Mouse (Mus musculus): Measurements from ENCODE around the gene Hibadh.
"Not testable (repeated sequence)": the region's sequence is repeated elsewhere in the genome, so short reads cannot be mapped to it uniquely, and the experiment has no call there.

Hibadh gene

DNA sequence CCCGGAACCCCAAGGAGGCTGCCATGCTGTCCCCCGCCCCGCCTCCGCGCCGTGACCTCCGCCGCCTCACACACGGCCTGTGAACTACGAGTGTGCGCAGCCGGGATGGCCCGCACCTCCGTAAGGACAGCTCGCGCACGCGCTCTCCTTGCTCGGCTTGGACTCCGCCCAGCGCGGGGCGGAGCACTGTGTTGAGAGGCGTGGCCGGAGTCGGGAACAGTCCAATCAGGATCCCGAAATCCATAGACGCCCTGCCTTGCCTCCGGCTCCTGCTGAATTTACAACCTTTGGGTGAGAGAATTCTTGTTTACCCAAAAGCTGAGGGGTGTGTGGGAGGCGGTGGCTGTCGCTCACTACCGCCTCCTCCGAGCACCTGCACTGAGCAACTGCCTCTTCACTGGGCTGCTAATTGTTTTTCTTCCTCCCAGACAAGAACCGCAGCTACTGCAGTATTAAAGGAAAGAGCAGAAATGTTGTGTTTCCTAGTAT lies at the start of gene Hibadh:
TSS of gene Hibadh (minus strand) at position 166 of the 489 bp plus-strand sequence.
- peak; percentile 90 for DNase-seq (ENCODE audit: extremely low read depth, low read depth, low spot score)

DNA sequence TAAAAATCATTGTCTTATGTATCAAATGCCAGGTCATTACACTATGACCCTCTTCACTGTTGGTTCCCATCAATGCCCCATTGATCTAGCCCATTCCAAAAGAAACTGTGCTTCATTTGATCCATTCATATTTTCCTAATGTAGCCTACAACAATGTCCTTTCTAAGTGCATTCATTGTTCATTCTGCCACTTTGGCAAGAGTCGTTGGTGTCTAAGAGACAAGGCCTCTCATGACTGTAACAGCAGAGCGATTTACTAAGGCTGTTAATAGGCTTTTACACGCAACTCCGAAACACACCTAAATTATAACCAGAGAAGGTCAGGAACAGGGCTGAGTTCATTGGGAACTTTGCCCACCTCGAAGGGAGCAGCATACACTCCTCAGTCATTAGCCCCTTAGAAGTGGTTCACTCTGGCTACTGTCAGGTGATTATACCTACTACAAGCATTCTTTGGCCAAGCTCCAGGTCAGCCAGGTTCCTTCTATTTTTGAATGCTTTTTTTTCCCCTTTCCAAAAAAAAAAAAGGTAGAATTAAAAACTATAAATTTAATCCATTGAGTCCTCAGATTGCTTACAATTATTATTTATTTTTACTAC lies 46.8 kb upstream of the Hibadh start:
- DNase-seq (ENCODE audit: extremely low read depth, low read depth, low spot score), result no peak

DNA sequence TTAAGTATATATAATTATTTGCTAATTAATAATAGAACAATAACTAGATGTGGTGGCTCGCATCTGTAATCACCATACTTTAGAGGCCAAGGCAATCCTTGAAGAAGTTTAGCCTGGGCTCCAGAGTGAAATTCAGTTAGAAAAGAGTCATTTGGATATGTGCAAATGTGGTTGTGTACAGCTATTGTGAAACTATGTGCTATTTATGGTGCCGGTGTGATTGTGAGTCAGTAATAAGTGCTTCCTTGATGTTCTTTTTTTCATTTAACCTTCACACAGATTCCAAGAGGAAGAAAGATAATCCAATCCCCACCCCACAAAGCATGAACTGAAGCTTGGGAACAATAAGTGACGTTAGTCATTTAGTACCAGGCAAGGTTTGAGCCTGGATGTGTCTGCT lies 42.4 kb upstream of the Hibadh start:
- DNase-seq (ENCODE audit: extremely low read depth, low read depth, low spot score), result no peak

DNA sequence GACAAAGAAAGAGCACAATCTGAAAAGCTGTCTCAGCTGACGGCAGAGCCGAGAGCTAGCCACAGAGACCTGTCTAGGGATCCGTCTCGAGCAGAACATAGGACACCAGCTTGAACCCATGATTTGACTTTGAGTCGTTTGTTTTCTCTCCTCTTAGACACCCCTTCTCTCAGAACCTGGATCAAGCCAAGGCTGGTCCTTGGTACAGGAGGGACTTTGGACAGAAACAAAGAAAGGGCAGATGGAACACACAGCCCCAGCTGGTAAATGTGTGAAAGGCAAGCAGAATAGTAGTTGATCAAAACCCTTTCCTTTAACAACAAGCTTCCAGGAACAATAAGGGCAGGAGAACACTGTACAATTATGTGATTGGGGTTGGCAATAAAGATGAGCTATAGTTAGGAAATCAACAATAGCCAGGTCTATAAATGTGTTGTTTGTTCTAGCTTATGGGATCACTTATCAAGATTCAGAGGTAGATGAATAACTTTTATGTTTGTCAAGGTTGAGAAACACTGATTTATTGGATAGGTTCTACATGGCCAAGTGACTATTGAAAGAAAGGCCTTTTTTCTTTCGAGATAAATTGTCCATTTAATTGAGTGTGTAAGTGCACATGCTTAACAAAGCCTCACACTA lies 41.8 kb upstream of the Hibadh start:
- peak; percentile 88 for DNase-seq (ENCODE audit: extremely low read depth, low read depth, low spot score)

DNA sequence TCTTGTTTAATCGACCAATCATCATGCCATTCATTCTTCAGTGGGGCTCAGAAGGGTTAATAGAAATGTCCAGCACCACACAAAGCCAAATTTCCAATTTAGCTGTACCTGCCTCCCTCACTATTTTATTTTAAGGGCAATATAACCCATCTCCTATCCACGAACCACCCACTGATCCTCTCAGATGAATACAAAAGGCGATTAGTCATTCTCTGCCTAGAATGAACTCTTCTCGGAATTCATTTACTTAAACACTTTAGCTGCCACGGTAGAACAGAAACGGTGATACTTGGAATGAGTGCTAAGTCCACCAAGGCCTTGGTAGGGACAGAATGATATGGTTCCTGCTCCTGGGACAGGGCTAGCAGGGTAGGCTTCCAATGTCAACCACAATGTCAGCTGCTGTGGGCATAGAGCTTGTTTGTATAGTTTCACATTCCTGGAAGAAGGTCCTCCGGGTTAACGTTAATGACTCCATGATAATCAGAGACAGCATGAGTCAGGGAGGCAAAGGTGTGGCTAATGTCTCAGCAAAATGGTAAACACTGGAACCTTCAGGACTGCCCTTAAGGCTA lies 40.4 kb upstream of the Hibadh start:
- no peak for DNase-seq (ENCODE audit: extremely low read depth, low read depth, low spot score)

DNA sequence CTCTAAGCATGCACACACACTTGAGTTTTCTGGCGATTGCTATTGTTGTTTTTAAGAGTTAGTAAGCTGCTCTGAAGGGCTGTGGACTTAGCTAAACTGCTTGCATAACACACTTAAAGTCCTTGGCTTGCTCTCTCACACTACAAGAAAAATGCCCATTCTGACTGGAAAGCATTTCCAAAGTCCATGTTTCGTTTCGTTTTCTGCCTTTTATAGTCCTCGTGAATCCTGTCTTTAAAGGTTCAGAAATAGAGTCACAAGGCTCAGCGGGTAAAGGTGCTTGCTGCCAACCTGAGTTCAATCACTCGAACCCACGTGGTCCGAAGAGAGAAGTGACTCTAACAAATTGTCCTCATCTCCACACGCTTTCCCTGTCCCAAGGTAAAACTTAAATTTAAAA lies 39.4 kb upstream of the Hibadh start:
- no peak for DNase-seq (ENCODE audit: extremely low read depth, low read depth, low spot score)

DNA sequence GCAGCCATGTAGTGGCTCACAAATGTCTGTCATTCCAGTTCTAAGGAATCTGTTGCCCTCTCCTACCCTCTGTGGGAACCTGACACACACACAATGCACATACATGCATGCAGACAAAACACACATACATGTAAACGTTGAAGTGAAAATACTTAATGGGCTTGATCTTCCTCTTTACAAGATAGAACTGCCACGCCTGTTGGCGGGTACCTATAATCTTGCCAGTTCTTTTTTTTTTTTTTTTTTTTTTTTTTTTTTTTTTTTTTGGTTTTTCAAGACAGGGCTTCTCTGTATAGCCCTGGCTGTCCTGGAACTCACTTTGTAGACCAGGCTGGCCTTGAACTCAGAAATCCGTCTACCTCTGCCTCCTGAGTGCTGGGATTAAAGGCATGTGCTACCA lies 37.3 kb upstream of the Hibadh start:
- not testable (repeated sequence) for DNase-seq (ENCODE audit: extremely low read depth, low read depth, low spot score)

DNA sequence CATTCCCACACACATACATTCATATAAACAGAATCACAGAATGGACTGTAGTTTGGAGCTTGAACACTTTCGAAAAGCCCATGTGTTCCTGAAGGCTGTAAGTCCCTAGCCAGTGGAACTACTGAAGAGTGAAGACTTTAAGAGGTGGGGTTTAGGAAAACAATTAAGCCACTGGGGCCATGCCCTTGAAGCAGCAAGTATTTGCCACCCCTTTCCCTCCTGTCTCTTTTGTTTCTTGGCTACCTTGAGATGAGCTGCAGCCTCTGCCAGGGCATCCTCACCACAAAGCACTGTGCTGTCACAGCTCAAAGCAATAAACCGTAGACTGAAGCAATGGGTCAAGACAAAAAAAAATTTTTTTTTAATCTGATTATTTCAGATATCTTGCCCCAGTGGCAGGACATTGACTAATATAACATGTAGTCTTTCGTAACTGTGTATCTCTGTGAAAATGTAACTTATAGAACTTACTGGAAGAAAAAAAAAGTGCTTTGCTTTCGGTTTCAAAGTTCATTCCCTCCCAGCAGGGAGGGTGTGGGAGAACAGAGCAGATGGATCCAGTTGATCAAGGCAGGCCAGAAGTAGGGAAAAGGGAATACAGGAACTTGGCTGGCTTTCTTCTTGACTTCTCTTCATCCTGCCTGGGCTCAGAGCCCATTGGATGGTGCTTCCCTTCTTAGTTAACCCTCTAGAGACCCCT lies 35.2 kb upstream of the Hibadh start:
- DNase-seq (ENCODE audit: extremely low read depth, low read depth, low spot score), result peak; percentile 89

DNA sequence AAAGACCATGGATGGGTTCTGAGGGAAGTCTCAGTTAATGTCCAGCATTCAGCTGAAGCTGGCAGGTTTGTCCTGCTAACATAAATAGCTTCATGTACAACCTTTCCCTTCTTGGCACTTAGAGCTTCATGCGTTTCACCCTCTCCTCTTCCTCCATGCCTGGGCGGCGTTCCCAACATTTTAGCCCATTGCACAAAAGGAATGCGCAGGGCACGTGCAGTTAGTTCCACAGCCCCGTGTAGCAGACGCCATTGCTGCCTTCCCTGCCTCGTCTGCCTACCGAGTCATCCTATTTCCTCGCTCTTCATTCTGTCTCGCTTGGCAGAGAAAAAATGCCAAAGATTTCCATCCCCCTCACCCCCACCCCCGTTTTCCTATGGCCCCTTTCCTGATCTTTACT lies 34.4 kb upstream of the Hibadh start:
- DNase-seq (ENCODE audit: extremely low read depth, low read depth, low spot score), result no peak

DNA sequence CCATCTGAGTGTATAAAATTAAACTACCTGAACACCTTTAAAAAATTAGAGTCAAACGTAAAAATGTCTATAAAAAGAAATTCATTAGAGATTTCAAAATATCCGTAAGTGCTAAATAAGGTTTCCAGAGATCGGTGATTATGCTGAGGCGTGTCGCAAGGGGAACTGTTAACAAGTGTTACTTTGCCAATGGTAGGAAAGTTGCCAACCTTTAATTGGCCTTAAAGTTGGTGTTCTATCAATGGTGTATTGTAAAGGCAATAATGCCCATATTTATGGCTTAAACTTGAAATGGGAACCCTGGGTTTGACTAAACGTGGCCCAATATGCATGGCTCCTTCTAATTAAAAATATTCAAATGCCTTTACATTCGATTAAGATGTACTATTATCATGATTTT lies 33.5 kb upstream of the Hibadh start:
- peak; percentile 91 for DNase-seq (ENCODE audit: extremely low read depth, low read depth, low spot score)

DNA sequence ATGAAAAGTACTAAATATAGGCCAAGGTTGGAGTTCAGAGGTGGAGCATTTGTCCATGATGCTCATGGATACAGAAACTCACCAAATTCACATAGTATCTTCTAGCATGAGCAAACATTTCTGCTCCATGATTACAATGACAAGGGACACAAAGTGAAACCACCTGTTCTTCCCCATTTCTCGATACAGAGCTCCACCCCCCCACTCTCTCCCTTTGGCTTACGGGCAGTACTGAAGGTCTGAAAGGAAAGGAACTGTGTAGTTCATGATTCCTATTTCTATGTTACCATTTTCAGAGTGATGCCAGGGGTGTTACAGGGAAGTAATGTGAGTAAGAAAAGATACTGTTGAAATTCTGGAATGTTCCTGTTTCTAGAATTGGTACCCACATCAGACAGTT lies 32.4 kb upstream of the Hibadh start:
- no peak for DNase-seq (ENCODE audit: extremely low read depth, low read depth, low spot score)

DNA sequence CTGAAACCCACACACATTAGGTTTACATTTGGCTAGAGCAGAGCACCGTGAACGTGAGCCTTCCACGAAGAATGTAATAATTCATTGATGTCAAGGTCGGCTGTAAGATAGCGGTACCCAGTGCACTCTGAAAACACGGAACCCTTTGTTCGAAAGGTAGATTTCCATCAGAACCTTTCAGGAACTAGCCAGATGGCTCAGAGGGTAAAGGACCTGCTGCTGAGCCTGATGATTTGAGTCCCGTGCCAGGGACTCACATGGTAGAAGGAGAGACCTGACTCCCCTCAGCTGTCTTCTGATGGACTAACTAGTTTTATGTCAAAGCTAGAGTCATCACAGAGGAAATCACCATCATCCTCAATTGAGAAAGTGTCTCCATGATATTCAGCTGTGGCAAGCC lies 31.6 kb upstream of the Hibadh start:
- no peak for DNase-seq (ENCODE audit: extremely low read depth, low read depth, low spot score)

DNA sequence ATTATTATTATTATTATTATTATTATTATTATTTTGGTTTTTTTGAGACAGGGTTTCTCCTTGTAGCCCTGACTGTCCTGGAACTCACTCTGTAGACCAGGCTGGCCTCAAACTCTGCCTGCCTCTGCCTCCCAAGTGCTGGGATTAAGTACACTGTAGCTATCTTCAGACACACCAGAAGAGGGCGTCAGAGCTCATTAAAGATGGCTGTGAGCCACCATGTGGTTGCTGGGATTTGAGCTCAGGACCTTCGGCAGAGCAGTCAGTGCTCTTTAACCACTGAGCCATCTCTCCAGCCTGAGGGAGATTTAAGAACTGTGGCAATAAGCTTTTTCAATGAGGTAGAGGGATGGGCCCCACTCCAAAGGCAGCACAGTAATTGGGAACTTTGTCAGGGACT lies 29.7 kb upstream of the Hibadh start:
- DNase-seq (ENCODE audit: extremely low read depth, low read depth, low spot score), result not testable (repeated sequence)

DNA sequence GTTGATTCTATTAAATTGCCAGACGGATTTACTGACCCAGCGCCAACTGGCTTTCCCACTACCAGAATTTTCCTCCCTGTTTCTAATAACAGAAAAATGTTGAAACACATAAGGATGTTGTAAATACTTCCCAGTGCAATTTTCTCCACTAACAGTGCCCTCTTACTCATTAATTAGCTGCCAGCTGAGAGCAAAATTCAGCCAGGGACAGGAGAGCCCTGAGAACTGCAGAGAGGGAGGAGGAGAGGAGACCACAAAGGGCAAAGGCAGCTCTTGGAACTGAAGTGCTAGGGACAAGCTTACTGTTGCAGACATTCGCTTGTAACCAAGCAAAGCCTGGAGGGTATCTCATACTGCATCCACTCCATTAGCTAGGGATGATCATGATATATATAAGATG lies 27.5 kb upstream of the Hibadh start:
- no peak for DNase-seq (ENCODE audit: extremely low read depth, low read depth, low spot score)

DNA sequence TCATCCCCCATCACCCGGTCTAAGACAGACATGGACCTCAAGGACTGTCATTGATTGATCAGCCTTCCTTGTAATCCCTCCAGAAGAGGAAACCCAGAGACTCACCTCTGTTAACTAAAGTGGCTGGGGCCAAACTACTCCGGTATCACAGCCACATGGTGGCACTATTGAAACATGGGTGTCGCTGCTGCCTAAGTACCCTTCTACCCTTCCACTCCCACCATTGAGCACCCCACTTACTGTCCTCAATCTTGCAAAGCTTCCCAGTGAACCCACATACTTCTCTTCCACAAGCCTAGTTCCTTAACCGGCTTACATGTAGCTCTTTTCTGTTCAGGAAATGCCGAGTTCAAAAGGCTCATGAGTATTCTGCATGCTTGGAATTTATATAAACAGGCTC lies 22.8 kb upstream of the Hibadh start:
- no peak for DNase-seq (ENCODE audit: extremely low read depth, low read depth, low spot score)

DNA sequence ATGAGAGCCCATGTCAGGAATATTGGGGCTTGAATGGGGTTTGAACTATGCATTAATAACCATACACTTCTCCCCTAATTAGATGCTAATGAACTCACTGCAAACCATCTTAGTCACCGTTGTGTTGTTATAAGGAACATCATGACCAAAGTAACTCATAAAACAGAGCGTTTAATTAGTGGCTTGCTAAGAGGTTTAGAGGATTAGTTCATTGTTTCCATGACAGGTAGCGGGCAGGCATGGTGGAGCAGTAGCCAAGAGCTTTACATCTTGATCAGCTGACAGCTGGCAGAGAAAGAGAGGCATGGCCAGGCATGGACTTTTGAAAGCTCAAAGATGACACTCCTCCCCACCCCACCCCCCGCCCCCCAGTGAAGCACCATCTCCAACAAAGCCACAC lies 15.1 kb upstream of the Hibadh start:
- no peak for DNase-seq (ENCODE audit: extremely low read depth, low read depth, low spot score)

DNA sequence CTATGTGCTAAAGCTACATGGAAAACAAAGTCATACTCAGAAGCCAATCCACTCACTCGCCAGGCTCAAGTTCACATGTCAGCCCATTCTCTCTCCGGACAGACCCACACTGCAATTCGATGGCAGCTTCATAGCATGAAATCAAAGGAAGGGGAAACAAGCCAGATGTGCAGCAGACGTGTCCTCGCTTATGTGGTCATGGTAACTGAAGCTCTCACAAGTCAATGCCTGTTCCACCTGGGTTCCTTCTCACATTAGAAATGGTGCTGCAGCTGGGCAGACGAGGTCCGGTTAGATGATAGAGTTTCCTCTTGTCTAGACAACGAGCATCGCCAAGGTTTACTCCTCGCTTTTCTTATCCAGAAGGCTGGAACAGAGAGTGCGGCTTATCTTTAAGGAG lies 8.6 kb upstream of the Hibadh start:
- no peak for DNase-seq (ENCODE audit: extremely low read depth, low read depth, low spot score)

DNA sequence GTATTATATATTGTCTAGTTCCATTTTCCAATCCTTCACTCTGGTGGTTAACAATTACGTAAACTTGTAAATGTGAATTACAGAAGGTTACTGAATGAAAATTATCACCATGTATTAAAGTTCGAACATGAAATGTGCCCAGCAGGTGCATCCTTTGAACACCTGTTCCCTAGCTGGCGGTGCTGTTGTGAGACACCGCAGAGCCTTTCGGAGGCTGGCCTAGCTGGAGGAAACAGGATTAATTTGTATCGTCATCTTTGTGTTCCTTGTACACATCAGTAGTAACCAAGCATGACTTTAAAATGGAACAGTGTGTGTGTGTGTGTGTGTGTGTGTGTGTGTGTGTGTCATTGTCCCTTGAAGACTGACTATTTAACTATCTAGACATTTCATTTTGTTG lies 7.8 kb upstream of the Hibadh start:
- no peak for DNase-seq (ENCODE audit: extremely low read depth, low read depth, low spot score)

DNA sequence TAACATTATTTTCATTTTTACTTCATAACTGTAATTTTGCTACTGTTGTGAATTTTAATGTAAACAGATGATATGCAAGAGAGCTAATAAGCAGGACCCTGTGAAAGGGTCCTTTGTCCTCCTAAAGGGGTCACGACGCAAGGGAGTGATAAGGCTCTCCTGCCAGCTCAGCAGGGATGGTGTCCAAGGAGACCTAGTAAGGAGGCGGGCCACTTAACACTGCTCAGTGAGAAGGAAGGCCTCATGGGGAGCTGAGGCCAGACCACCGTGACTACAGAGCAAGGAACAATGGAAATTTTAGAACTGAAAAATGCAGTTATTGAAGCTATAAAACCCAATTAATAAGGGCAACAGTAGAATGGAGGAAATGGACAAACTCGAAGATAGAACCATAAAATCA lies 5.7 kb upstream of the Hibadh start:
- DNase-seq (ENCODE audit: extremely low read depth, low read depth, low spot score), result no peak

DNA sequence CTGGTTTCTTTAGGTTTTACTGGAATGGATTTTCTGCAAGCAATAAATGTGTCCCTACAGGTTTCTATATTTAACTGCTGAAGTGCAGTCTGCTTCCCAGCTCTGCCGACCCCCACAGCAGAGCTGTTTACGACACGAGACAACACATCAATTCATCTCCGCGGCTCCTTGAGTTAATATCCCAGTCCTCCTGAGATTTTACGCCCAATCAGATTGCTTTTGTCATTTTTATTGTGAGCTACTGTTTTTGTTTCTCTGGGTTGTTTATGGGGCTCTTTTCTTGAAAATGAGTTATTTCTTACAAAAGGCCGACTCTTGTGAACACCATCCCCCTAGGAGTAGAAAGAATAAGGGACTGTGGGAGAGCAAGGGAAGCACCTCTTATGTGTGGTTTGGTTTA lies 2.0 kb upstream of the Hibadh start:
- DNase-seq (ENCODE audit: extremely low read depth, low read depth, low spot score), result no peak

DNA sequence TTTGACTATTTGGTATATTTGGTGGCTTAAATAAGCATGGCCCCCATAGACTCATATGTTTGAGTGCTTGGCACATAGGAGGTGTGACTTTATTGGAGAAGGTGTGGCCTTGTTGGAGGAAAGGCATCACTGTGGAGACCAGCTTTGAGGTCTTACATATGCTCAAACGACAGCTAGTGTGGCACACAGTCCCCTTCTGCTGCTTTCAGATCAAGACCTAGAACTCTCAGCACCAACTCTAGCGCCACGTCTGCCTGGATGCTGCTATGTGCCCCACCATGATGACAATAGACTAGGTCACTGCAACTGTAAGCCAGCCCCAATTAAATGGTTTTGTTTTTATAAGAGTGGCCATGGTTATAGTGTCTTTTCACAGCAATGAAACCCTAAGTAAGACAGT lies 887 bp upstream of the Hibadh start:
- no peak for DNase-seq (ENCODE audit: extremely low read depth, low read depth, low spot score)
